In genomic region chr14:62227101-62227500, GRCm38 (mm10) we compare ENCODE assay signal across 13 mouse cellular contexts.
DNase-seq lines count a peak whose midpoint lies in the region; ATAC-seq and TF ChIP-seq lines count a peak whose summit lies in the region.
"Had no signal": no experiment of that assay in that cellular context is flagged by ENCODE, and none has a peak within 500 bp of the region (broad histone marks: within the 10 kb centered on the region; RNA-seq: fewer than 3 reads in every experiment).

No protein-coding gene starts in this region.

- H3K36me3 ChIP-seq in hindbrain, embryonic 12.5 days: no peaks in the 10 kb centered on the region
- no peaks in the 10 kb centered on the region for H3K36me3 ChIP-seq in hindbrain, embryonic 11.5 days (ENCODE audit: control insufficient read depth, insufficient read depth, low read length)
- no peaks in the 10 kb centered on the region for H3K36me3 ChIP-seq in forebrain, embryonic 14.5 days (ENCODE audit: control insufficient read depth, insufficient read depth, low read length)
- H3K36me3 ChIP-seq in midbrain, embryonic 15.5 days (replicated peaks): no peaks in the 10 kb centered on the region
- no peaks in the 10 kb centered on the region for H3K36me3 ChIP-seq in thymus, adult 2 months (ENCODE audit: control insufficient read depth, insufficient read depth, low read length)
- H3K36me3 ChIP-seq: embryonic facial prominence, embryonic 15.5 days; liver, embryonic 15.5 days had no signal

- H3K9me3 ChIP-seq in hindbrain, embryonic 12.5 days (replicated peaks): no peaks in the 10 kb centered on the region
- no peaks in the 10 kb centered on the region for H3K9me3 ChIP-seq in hindbrain, embryonic 11.5 days (ENCODE audit: control insufficient read depth, low read length)
- H3K9me3 ChIP-seq in forebrain, embryonic 14.5 days (replicated peaks; ENCODE audit: control insufficient read depth, low read length): no peaks in the 10 kb centered on the region
- H3K9me3 ChIP-seq in midbrain, embryonic 15.5 days: no peaks in the 10 kb centered on the region
- H3K9me3 ChIP-seq: embryonic facial prominence, embryonic 15.5 days; liver, embryonic 15.5 days had no signal

- no peak overlapping the region for H3K4me3 ChIP-seq in hindbrain, embryonic 12.5 days
- no peak overlapping the region for H3K4me3 ChIP-seq in hindbrain, embryonic 11.5 days (ENCODE audit: low read depth, low read length)
- no peak overlapping the region for H3K4me3 ChIP-seq in forebrain, embryonic 14.5 days (ENCODE audit: low read depth, low read length)
- H3K4me3 ChIP-seq in midbrain, embryonic 15.5 days: no peak overlapping the region
- H3K4me3 ChIP-seq in thymus, adult 2 months (ENCODE audit: control insufficient read depth, insufficient read depth, low read length): no peak overlapping the region
- H3K4me3 ChIP-seq: embryonic facial prominence, embryonic 15.5 days; liver, embryonic 15.5 days had no signal

- WGBS in hindbrain, embryonic 12.5 days: 61% methylated on average over 5 of the region's 5 CpGs
- WGBS in hindbrain, embryonic 11.5 days: 69% methylated on average over 5 of the region's 5 CpGs
- 11% methylated on average over 5 of the region's 5 CpGs for WGBS in forebrain, embryonic 14.5 days
- WGBS in midbrain, embryonic 15.5 days: 37% methylated on average over 5 of the region's 5 CpGs
- 90% methylated on average over 5 of the region's 5 CpGs for WGBS in thymus, adult 2 months

- DNase-seq in hindbrain, embryonic 11.5 days (ENCODE audit: low spot score): no peak
- DNase-seq in brain, embryonic 14.5 days (ENCODE audit: low read depth): peak; percentile 91
- peak; percentile 82 for DNase-seq in forebrain, embryonic 14.5 days (ENCODE audit: low spot score)
- DNase-seq in right cerebral cortex, postnatal 36 days (ENCODE audit: low spot score in 2 of 2): no peak
- DNase-seq in thymus, adult 2 months: no peak
- DNase-seq in layer of hippocampus, adult 18-20 months (ENCODE audit: low spot score in 2 of 2): no peak
- DNase-seq: thymus, postnatal 25 days had no signal

- peak; percentile 32; the same call in 1 of the 2 replicates for ATAC-seq in hindbrain, embryonic 12.5 days (ENCODE audit: low FRiP score)
- ATAC-seq in hindbrain, embryonic 11.5 days (ENCODE audit: low FRiP score): no peak
- peak; percentile 84 for ATAC-seq in forebrain, embryonic 14.5 days
- peak; percentile 63 for ATAC-seq in midbrain, embryonic 15.5 days (replicated peaks)
- ATAC-seq: Patski had no signal

- H3K4me2 ChIP-seq in hindbrain, embryonic 12.5 days (replicated peaks): peak overlapping the region; percentile 32
- no peak overlapping the region for H3K4me2 ChIP-seq in hindbrain, embryonic 11.5 days (replicated peaks; ENCODE audit: low read depth, low read length)
- peak overlapping the region; percentile 35 for H3K4me2 ChIP-seq in forebrain, embryonic 14.5 days (ENCODE audit: low read length)
- peak overlapping the region; percentile 14 for H3K4me2 ChIP-seq in midbrain, embryonic 15.5 days
- H3K4me2 ChIP-seq: embryonic facial prominence, embryonic 15.5 days; liver, embryonic 15.5 days had no signal

- 0 out of 2 replicates have a peak, but pooled peaks cover 6% of the 10 kb centered on the region for H3K4me1 ChIP-seq in hindbrain, embryonic 12.5 days
- no peaks in the 10 kb centered on the region for H3K4me1 ChIP-seq in hindbrain, embryonic 11.5 days (replicated peaks; ENCODE audit: control insufficient read depth, insufficient read depth, low read length)
- H3K4me1 ChIP-seq in forebrain, embryonic 14.5 days (ENCODE audit: control insufficient read depth, insufficient read depth, low read length): peaks cover 11% of the 10 kb centered on the region
- H3K4me1 ChIP-seq in midbrain, embryonic 15.5 days: peaks cover 9% of the 10 kb centered on the region
- H3K4me1 ChIP-seq in thymus, adult 2 months (replicated peaks; ENCODE audit: control insufficient read depth, insufficient read depth, low read length): no peaks in the 10 kb centered on the region
- H3K4me1 ChIP-seq: embryonic facial prominence, embryonic 15.5 days; liver, embryonic 15.5 days had no signal

- no peak for TF ChIP-seq POLR2A in brain, embryonic 14.5 days (IDR thresholded peaks at IDR 0.05; ENCODE audit: borderline replicate concordance, extremely low read depth, insufficient read depth, insufficient read length, poor library complexity, severe bottlenecking)
- TF ChIP-seq POLR2A in thymus, adult 2 months (IDR thresholded peaks at IDR 0.05; ENCODE audit: control insufficient read depth, extremely low read depth, insufficient read depth, low read length, poor library complexity): no peak

- 0 out of 2 replicates have a peak overlapping the region, but pooled peaks have one; percentile 35 for H3K27ac ChIP-seq in hindbrain, embryonic 12.5 days
- H3K27ac ChIP-seq in hindbrain, embryonic 11.5 days (ENCODE audit: low read depth, low read length): no peak overlapping the region
- peak overlapping the region; percentile 84 for H3K27ac ChIP-seq in forebrain, embryonic 14.5 days (ENCODE audit: low read depth, low read length)
- peak overlapping the region; percentile 60 for H3K27ac ChIP-seq in midbrain, embryonic 15.5 days
- no peak overlapping the region for H3K27ac ChIP-seq in thymus, adult 2 months (ENCODE audit: control insufficient read depth, insufficient read depth, low read length)
- H3K27ac ChIP-seq: embryonic facial prominence, embryonic 15.5 days; kidney, postnatal 0 days; liver, embryonic 15.5 days had no signal

- no peak overlapping the region for H3K9ac ChIP-seq in hindbrain, embryonic 12.5 days
- no peak overlapping the region for H3K9ac ChIP-seq in hindbrain, embryonic 11.5 days (ENCODE audit: low read depth, low read length)
- 0 out of 2 replicates have a peak overlapping the region, but pooled peaks have one; percentile 26 for H3K9ac ChIP-seq in forebrain, embryonic 14.5 days (ENCODE audit: low read length)
- no peak overlapping the region for H3K9ac ChIP-seq in midbrain, embryonic 15.5 days
- H3K9ac ChIP-seq: embryonic facial prominence, embryonic 15.5 days; liver, embryonic 15.5 days had no signal

- 0 out of 2 replicates have a peak, but pooled peaks cover 2% of the 10 kb centered on the region for H3K27me3 ChIP-seq in hindbrain, embryonic 12.5 days
- no peaks in the 10 kb centered on the region for H3K27me3 ChIP-seq in hindbrain, embryonic 11.5 days (ENCODE audit: control insufficient read depth, insufficient read depth, low read length)
- no peaks in the 10 kb centered on the region for H3K27me3 ChIP-seq in forebrain, embryonic 14.5 days (replicated peaks; ENCODE audit: control insufficient read depth, insufficient read depth, low read length)
- H3K27me3 ChIP-seq in midbrain, embryonic 15.5 days (replicated peaks): no peaks in the 10 kb centered on the region
- H3K27me3 ChIP-seq in thymus, adult 2 months (ENCODE audit: control insufficient read depth, insufficient read depth, low read length): no peaks in the 10 kb centered on the region
- H3K27me3 ChIP-seq: embryonic facial prominence, embryonic 15.5 days; liver, embryonic 15.5 days; Patski had no signal

- no peak for TF ChIP-seq CTCF in brain, embryonic 14.5 days (IDR thresholded peaks at IDR 0.05; ENCODE audit: borderline replicate concordance, extremely low read depth, insufficient read depth, insufficient read length)
- TF ChIP-seq CTCF in thymus, adult 2 months (IDR thresholded peaks at IDR 0.05; ENCODE audit: borderline replicate concordance, control insufficient read depth, extremely low read depth, insufficient read depth, low read length, poor library complexity): no peak

Comparison
In these comparisons a context has a peak if more than half of its experiments do, and no peak if none do; other contexts are left out.
1. H3K27ac ChIP-seq: peak in hindbrain, embryonic 12.5 days (single experiment), forebrain, embryonic 14.5 days (single experiment) and midbrain, embryonic 15.5 days (single experiment); none in hindbrain, embryonic 11.5 days (single experiment) and thymus, adult 2 months (single experiment).
2. DNase-seq: peak in brain, embryonic 14.5 days (single experiment) and forebrain, embryonic 14.5 days (single experiment); none in hindbrain, embryonic 11.5 days (single experiment), right cerebral cortex, postnatal 36 days (0 of 2), thymus, adult 2 months (single experiment) and layer of hippocampus, adult 18-20 months (0 of 2).